Mouse (Mus musculus) gastrocnemius, postnatal 25 days (tissue): ENCODE data around the gene Gm8439. TPM values are rescaled to one million over a fixed set of nuclear protein-coding genes. Genes with fewer than 3 reads are reported as not detected.

Experiments used
- DNase-seq: peaks from one replicate; pipeline ENCODE4 v3.0.0; 2022
- total RNA-seq, 2 experiments: library from RNA; stranded (reverse); gene quantifications; 1 replicate in 1 of 2; 2 replicates in 1 of 2; pipeline ENCODE4 v1.2.3; 2021

Gm8439 gene
- total RNA-seq, 2 experiments from 2014 or later: not detected

DNA sequence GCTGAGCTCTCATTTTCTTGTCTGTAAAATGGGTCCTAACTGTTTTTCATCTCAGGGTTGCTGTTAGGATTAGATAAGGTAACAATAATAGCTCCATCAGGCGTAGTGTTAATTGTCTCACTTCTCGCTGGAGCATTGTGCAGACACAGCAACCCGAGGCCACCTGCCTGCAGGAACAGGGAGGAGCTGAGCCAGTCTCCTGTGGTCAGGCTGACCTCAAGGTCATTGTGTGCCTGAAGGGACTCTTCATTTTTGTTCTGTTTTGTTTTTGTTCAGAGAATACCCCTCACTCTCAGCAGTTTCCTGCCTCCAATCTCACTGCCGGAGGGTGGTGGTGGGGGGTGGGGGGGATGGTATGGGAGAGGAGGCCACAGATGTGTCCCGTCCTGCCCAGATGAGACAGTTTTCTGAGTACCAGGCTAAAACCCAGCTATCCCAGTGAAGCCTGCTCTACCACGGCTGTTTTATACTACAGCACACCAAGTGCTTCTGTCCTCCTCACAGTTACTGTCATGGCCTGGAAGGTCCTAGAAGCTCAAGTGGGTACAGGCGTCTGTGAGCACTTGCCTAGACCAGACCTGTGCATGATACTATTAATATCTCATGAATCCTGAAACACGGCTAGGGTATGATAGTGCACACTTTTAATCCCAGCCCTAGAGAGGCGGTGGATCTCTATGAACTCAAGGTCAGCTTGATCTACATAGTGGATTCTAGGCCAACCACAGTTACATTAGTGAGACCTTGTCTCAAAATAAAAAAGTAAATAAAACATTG, 23.9 kb downstream of the Gm8439 start:
- no peak for DNase-seq

- peak; percentile 73 for DNase-seq
Observed at GRCm38 (mm10) chr4:120613691-120614329, 25.3 kb downstream of the Gm8439 start.

DNA sequence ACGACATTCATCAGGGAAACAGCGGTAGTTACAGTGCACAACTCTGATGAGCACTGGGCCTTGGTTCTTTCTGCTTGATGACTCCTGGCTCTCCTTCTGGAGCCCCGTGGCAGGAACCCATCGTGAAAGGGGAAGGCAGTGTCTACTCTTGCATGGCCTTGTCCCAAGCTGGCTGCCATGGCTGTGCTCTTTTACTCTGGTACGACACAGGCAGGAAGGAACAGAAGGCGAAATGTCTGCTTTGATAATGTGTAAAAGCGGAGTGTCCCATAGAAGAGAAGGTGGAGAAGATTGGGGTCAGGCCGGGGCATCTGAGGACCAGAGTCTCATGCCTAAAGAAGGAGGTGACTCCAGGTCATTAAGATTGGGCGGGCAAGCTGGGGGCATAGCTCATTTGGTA, 26.1 kb downstream of the Gm8439 start:
- DNase-seq: peak; percentile 17

- peak; percentile 48 for DNase-seq
Observed at GRCm38 (mm10) chr4:120615528-120616081, 27.1 kb downstream of the Gm8439 start.

GRCm38 (mm10) chr4:120616199-120617025, 27.9 kb downstream of the Gm8439 start:
- no peak for DNase-seq

GRCm38 (mm10) chr4:120627728-120628127, 39.2 kb downstream of the Gm8439 start:
- no peak for DNase-seq

GRCm38 (mm10) chr4:120630218-120630931, 41.8 kb downstream of the Gm8439 start:
- DNase-seq: no peak

GRCm38 (mm10) chr4:120631828-120632227, 43.3 kb downstream of the Gm8439 start:
- DNase-seq: no peak

GRCm38 (mm10) chr4:120635351-120635750, 46.8 kb downstream of the Gm8439 start:
- no peak for DNase-seq

DNA sequence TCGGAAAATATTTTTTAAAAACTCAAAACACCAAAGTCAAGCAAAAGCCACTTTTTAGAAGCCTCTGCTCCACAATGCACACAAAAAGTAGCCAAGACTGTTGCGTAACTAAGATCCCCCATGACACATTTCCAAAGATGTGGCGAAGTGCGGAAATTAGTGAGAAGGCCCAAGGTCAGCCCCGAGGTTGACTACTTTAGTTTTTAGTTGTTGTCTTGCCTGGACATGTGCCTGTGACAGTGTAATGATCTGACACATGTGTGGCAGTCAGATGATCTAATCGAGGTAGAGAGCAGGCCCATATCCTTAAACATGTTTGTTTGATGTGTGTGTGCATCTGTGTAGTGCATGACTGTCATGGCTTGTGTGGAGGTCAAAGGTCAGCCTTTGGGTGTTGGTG, 53.4 kb downstream of the Gm8439 start:
- DNase-seq: no peak

GRCm38 (mm10) chr4:120643899-120644298, 55.4 kb downstream of the Gm8439 start:
- no peak for DNase-seq

- no peak for DNase-seq
Observed at GRCm38 (mm10) chr4:120649369-120650207, 61.0 kb downstream of the Gm8439 start.

DNA sequence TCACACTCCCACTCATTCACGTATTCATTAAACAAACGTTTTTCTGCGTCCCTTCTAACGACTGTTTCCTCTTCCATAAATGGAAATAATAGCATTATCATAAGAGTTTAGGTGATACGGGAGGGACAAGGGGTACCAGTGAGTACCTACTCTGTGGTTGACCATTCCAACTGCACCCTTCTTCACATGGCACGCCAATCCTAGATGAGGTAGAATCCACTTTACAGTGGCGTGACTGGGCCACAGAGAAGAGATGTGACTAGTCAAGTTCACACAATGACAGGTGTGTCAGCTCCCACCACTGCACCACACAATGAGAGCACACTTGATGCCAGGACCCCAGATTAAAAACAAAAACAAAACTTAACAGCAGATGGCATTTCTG, 61.7 kb downstream of the Gm8439 start:
- DNase-seq: no peak

GRCm38 (mm10) chr4:120655898-120656297, 67.4 kb downstream of the Gm8439 start:
- no peak for DNase-seq

Other genes starting within 250 kb of the Gm8439 start
- 10 to 100 TPM; 36.4 to 39.8 TPM for gene Scmh1, start 183.5 kb upstream of the Gm8439 start, total RNA-seq
- not detected for gene Slfnl1, start 56.5 kb upstream of the Gm8439 start, total RNA-seq
- gene Ctps, start 18.5 kb upstream of the Gm8439 start, total RNA-seq: 10 to 100 TPM; 13.3 to 14.8 TPM
- gene Cited4, start 77.8 kb downstream of the Gm8439 start, total RNA-seq: 10 to 100 TPM; 15.0 to 32.1 TPM
- gene Kcnq4, start 159.9 kb downstream of the Gm8439 start, total RNA-seq: 10 to 100 TPM; 15.9 to 18.0 TPM
- gene Nfyc, start 242.8 kb downstream of the Gm8439 start, total RNA-seq: 10 to 100 TPM; 39.3 to 43.5 TPM